ENCODE assay signal across 10 mouse cellular contexts in genomic region chr6:125585579-125585978, GRCm38 (mm10). TPM values are rescaled to one million over a fixed set of nuclear protein-coding genes. Genes with fewer than 3 reads are reported as not detected.
DNase-seq lines count a peak whose midpoint lies in the region; ATAC-seq and TF ChIP-seq lines count a peak whose summit lies in the region.
"Had no signal": no experiment of that assay in that cellular context is flagged by ENCODE, and none has a peak within 500 bp of the region (broad histone marks: within the 10 kb centered on the region; RNA-seq: fewer than 3 reads in every experiment).

No protein-coding gene starts in this region.

- H3K4me2 ChIP-seq in neural tube, embryonic 15.5 days: no peak overlapping the region
- H3K4me2 ChIP-seq in kidney, embryonic 15.5 days: no peak overlapping the region
- H3K4me2 ChIP-seq in stomach, postnatal 0 days (replicated peaks; ENCODE audit: low read depth): no peak overlapping the region
- H3K4me2 ChIP-seq: liver, embryonic 15.5 days had no signal

- TF ChIP-seq CTCF in stomach, postnatal 0 days (IDR thresholded peaks at IDR 0.05; ENCODE audit: low read depth): no peak

- no peak overlapping the region for H3K9ac ChIP-seq in neural tube, embryonic 15.5 days (replicated peaks)
- no peak overlapping the region for H3K9ac ChIP-seq in kidney, embryonic 15.5 days
- no peak overlapping the region for H3K9ac ChIP-seq in stomach, postnatal 0 days (ENCODE audit: low read length)
- H3K9ac ChIP-seq: liver, embryonic 15.5 days had no signal

- H3K36me3 ChIP-seq in neural tube, embryonic 15.5 days: no peaks in the 10 kb centered on the region
- no peaks in the 10 kb centered on the region for H3K36me3 ChIP-seq in kidney, embryonic 15.5 days
- no peaks in the 10 kb centered on the region for H3K36me3 ChIP-seq in stomach, postnatal 0 days (ENCODE audit: control insufficient read depth, insufficient read depth, low read length)
- H3K36me3 ChIP-seq: liver, embryonic 15.5 days had no signal

- 67% methylated on average over 3 of the region's 3 CpGs for whole genome bisulfite sequencing in neural tube, embryonic 15.5 days
- 31% methylated on average over 3 of the region's 3 CpGs for WGBS in kidney, embryonic 15.5 days
- 42% methylated on average over 3 of the region's 3 CpGs for WGBS in stomach, postnatal 0 days

- no peaks in the 10 kb centered on the region for H3K4me1 ChIP-seq in neural tube, embryonic 15.5 days
- peaks cover 15% of the 10 kb centered on the region for H3K4me1 ChIP-seq in kidney, embryonic 15.5 days
- H3K4me1 ChIP-seq in stomach, postnatal 0 days (replicated peaks; ENCODE audit: control insufficient read depth, insufficient read depth): peaks cover 3% of the 10 kb centered on the region; the same call in 1 of the 2 replicates

- no peaks in the 10 kb centered on the region for H3K9me3 ChIP-seq in neural tube, embryonic 15.5 days (replicated peaks)
- no peaks in the 10 kb centered on the region for H3K9me3 ChIP-seq in kidney, embryonic 15.5 days (replicated peaks)
- no peaks in the 10 kb centered on the region for H3K9me3 ChIP-seq in stomach, postnatal 0 days (ENCODE audit: control insufficient read depth, low read length)
- H3K9me3 ChIP-seq: liver, embryonic 15.5 days had no signal

- no peaks in the 10 kb centered on the region for H3K27me3 ChIP-seq in neural tube, embryonic 15.5 days (replicated peaks)
- no peaks in the 10 kb centered on the region for H3K27me3 ChIP-seq in kidney, embryonic 15.5 days
- no peaks in the 10 kb centered on the region for H3K27me3 ChIP-seq in stomach, postnatal 0 days (ENCODE audit: control insufficient read depth, insufficient read depth, low read length)
- H3K27me3 ChIP-seq: liver, embryonic 15.5 days had no signal

- ATAC-seq in neural tube, embryonic 15.5 days (ENCODE audit: low FRiP score): peak; percentile 50; the same call in 1 of the 2 replicates
- no peak for ATAC-seq in kidney, embryonic 15.5 days (replicated peaks; ENCODE audit: low FRiP score)
- no peak for ATAC-seq in stomach, postnatal 0 days (ENCODE audit: low FRiP score, low TSS enrichment)

- peak; percentile 25 to 38 for DNase-seq in cerebellum, postnatal 25 days
- no peak for DNase-seq in cerebellum, adult 9-10 months
- DNase-seq in neural tube, embryonic 10.5 days (ENCODE audit: extremely low spot score, low spot score): no peak
- peak; percentile 16 for DNase-seq in stomach, postnatal 0 days (ENCODE audit: low spot score)
- DNase-seq in layer of hippocampus, postnatal 36 days: no peak
- no peak for DNase-seq in right cerebral cortex, postnatal 4 days

- TF ChIP-seq EP300 in stomach, postnatal 0 days (optimal IDR thresholded peaks at IDR 0.05): no peak

- H3K27ac ChIP-seq in neural tube, embryonic 15.5 days (replicated peaks): no peak overlapping the region
- peak overlapping the region; percentile 25; the same call in 1 of the 2 replicates for H3K27ac ChIP-seq in kidney, embryonic 15.5 days
- 0 out of 2 replicates have a peak overlapping the region, but pooled peaks have one; percentile 24 for H3K27ac ChIP-seq in stomach, postnatal 0 days (replicated peaks)
- H3K27ac ChIP-seq: liver, embryonic 15.5 days had no signal

- H3K4me3 ChIP-seq in neural tube, embryonic 15.5 days (replicated peaks): no peak overlapping the region
- H3K4me3 ChIP-seq in kidney, embryonic 15.5 days (replicated peaks): no peak overlapping the region
- H3K4me3 ChIP-seq in stomach, postnatal 0 days (ENCODE audit: low read depth, low read length): no peak overlapping the region
- H3K4me3 ChIP-seq: erythroblast, embryonic 14.5 days; liver, embryonic 15.5 days had no signal

RNA-seq across cellular contexts. Expression of gene Vwf, which starts 39.0 kb away (rescaled TPM):
- polyA plus RNA-seq in neural tube, embryonic 15.5 days (2015; fragmentation: Nextera tagmentation; extraction: Ambion mirVana): 7.8 and 14.9 TPM in 2 replicates
- polyA plus RNA-seq in kidney, embryonic 15.5 days (2015; fragmentation: Nextera tagmentation; extraction: Ambion mirVana): 4.2 and 6.6 TPM in 2 replicates
- polyA plus RNA-seq in stomach, postnatal 0 days (2015; fragmentation: Nextera tagmentation; extraction: Ambion mirVana): 7.8 and 9.5 TPM in 2 replicates
- total RNA-seq in layer of hippocampus, postnatal 36 days (2021): 10 to 100 TPM; 12.2 to 13.1 TPM

Comparison
In these comparisons a context has a peak if more than half of its experiments do, and no peak if none do; other contexts are left out.
1. DNase-seq: peak in cerebellum, postnatal 25 days (2 of 2) and stomach, postnatal 0 days (single experiment); none in cerebellum, adult 9-10 months (single experiment), neural tube, embryonic 10.5 days (single experiment), layer of hippocampus, postnatal 36 days (0 of 2) and right cerebral cortex, postnatal 4 days (single experiment).